Mouse (Mus musculus) heart, embryonic 11.5 days (tissue): ENCODE measurements around the gene Nmnat2. TPM values are rescaled to one million over a fixed set of nuclear protein-coding genes. Genes with fewer than 3 reads are reported as not detected.

Experiments used
- polyA plus RNA-seq: library from polyadenylated mRNA; unstranded; fragments of >200 nt; fragmentation: Nextera tagmentation; extraction: Ambion mirVana; gene quantifications from 2 replicates; pipeline ENCODE4 v1.2.1, GENCODE M21; 2014

Nmnat2 gene
- polyA plus RNA-seq, 1 experiment from 2014 or later: 0.93 TPM

Other genes with a start within 250 kb of the Nmnat2 start
- not detected in 2 replicates for gene Apobec4, start 204.4 kb upstream of the Nmnat2 start, polyA plus RNA-seq
- 61.0 and 68.7 TPM in 2 replicates for gene Rgl1, start 188.6 kb upstream of the Nmnat2 start, polyA plus RNA-seq
- 257 and 268 TPM in 2 replicates for gene Arpc5, start 188.5 kb upstream of the Nmnat2 start, polyA plus RNA-seq
- gene Ncf2, start 154.8 kb upstream of the Nmnat2 start, polyA plus RNA-seq: 3.7 and 4.7 TPM in 2 replicates
- gene Smg7, start 52.3 kb upstream of the Nmnat2 start, polyA plus RNA-seq: 31.6 and 34.9 TPM in 2 replicates
- 3.4 and 6.2 TPM in 2 replicates for gene Lamc2, start 231.5 kb downstream of the Nmnat2 start, polyA plus RNA-seq